Mouse (Mus musculus) bone marrow, adult 2 months (tissue): Measurements from ENCODE around the gene Cab39.

Experiments used
- CTCF ChIP-seq: fragments of 200-500 bp; IDR thresholded peaks from 2 replicates; pipeline ENCODE4 v1.5.1; 2011; ENCODE audit warnings: low read length, control low read depth; ENCODE audit not compliant: control insufficient read depth, insufficient read depth
- POLR2A ChIP-seq: fragments of 200-500 bp; IDR thresholded peaks from 2 replicates; pipeline ENCODE4 v1.6.1; 2011; ENCODE audit warnings: low read depth, mild to moderate bottlenecking, control low read depth, low read length, borderline replicate concordance; ENCODE audit not compliant: control insufficient read depth

GRCm38 (mm10) chr1:85744539-85744938, 48.7 kb upstream of the Cab39 start:
- TF ChIP-seq CTCF (no peak), POLR2A (no peak)
